Mouse (Mus musculus): ENCODE results near the gene Rnf39.

DNA sequence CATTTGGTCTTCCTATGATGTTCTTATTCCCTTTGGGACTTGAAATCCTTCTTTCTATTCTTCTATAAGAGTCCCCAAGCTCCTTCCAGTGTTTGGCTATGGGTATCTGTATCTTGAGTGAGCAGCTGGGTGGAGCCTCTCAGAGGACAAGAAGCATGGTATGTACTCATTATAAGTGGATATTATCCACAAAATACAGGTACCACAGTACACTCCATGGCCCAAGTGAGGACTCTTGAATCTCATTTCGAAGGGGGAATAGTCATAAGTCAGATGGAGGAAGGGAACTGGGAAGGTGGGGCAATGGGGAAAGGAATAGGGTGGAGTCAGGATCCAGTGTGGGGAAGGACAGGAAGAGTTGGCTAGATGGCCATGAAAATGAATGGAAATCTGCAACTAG, 10.3 kb downstream of the Rnf39 start:
- TF ChIP-seq GATA1 (IDR thresholded peaks at IDR 0.05; ENCODE audit: low read length) (no peak), TAL1 (IDR thresholded peaks at IDR 0.05; ENCODE audit: low read length) (no peak)

Measured in erythroblast, embryonic 14.5 days (primary cell).